Mouse (Mus musculus) ovary, postnatal 36 days (tissue): ENCODE data around the gene Osbp.
A peak's percentile ranks its signal among the peaks of the same experiment; 100 is the strongest.
"Not testable (repeated sequence)": the region's sequence is repeated elsewhere in the genome, so short reads cannot be mapped to it uniquely, and the experiment has no call there.

Experiments
- DNase-seq: peaks from one replicate; pipeline ENCODE4 v3.0.0; 2022; ENCODE audit warnings: low spot score, mixed read lengths

The Osbp gene

DNA sequence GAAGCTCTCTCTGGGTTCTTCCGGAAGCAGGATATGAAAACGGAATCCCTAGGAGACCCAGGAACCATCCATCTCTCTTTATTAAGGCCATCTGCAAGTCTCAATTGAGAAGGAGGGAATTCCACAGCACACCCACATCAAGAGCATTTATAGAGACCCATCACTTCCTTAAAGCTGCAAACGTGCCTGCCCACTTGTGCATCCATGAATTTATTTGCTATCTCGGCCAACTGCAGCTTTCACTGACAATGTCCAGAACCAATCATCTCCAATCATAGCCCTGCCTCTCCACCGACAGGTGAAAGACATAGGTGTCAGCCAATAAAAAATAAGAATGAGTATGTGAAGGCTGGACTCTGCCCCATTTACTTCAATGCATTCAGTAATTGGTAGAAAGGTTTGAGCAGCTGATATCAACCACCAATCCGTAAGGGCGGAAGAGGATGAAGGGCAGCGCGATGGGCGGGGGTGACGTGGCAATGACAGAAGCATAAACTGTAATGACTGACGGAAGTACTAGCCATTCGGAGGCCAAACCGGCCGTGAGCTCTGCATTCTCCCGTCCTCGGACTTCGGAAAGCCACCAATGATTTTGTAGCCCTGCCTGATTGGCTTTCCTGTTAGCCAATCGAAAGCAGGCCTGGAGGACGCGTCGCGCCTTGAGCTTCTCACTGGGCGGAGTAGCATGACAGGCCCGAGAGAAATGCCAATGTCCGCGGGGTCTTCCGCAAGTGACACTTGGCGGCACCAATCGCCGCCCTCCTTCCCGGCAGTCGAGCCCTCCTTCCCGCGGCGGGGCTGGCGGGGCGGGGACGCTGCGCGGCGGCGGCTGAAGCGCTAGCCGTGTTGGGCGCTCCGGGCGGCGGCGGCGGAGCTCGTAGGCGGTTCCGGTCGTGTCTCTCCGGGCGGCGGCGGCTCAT, at the start of gene Osbp:
TSS of gene Osbp (plus strand) at position 919 of the 920 bp plus-strand sequence.
- peak; percentile 98 for DNase-seq

DNA sequence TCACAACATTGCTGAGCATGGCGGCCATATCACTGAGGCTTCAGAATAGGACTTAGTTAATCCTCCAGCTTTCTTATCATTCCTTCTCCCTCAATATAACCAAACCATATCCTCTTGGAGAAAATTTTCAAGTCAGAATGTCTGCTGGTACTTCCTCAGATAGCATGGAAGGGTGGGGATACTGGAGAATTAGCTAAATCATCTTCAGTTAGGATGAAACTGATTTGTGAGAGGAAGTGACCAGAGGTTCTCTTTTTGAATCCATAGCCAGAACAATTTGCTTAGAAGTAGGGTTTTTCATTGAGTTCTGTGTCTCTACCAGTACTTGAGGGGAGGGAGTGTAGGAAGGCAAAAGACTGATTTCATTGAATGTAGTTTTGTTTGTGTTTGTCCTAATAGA, 43.7 kb upstream of the Osbp start:
- DNase-seq = no peak

DNA sequence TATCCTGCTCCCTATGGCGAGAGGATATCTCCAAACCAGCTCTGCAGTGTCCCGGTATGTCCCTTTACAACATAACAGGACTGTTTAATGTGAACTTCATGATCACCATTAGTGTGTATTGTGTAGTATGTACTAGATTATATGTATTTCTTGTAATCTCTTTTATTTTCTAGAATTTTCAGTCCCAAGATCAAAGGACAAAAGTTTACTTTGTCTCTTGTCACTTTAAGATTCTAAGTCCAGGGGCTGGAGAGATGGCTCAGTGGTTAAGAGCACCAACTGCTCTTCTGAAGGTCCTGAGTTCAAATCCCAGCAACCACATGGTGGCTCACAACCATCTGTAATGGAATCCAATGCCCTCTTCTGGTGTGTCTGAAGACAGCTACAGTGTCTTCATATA, 43.2 kb upstream of the Osbp start:
- DNase-seq = not testable (repeated sequence)

- no peak for DNase-seq
Observed at GRCm38 (mm10) chr19:11926380-11926779, 39.4 kb upstream of the Osbp start.

DNA sequence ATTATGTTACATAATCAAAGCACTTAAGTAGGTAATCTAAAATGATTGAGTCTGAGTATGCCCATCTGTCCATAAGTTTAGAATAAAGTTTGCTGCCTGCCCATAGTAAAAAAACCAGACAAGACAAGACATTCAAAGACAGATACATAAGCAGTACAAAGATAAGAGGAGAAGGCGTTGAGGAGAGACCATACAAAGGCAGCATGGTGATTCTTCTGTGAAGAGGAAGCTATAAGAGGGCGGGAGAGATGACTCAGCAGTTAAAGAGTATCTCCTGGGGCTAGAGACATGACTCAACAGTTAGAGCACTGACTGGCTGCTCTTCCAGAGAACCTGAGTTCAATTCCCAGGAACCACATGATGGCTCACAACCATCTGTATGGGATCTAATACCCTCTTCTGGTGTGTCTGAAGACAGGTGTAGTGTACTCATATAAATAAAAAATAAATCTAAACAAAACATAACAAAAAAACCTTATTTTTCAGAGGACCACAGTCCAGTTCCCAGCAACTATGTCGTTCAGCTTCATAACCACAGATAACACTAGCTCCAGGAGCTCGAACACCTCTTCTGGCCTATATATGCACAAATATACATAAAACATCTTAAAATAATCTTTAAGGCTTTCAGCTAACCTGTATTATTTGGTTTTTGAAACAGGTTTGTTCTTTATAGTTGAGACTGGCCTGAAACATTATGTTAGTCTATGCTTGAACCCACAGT, 37.6 kb upstream of the Osbp start:
- no peak for DNase-seq

- not testable (repeated sequence) for DNase-seq
Observed at GRCm38 (mm10) chr19:11946460-11946859, 19.3 kb upstream of the Osbp start.

- DNase-seq = no peak
Observed at GRCm38 (mm10) chr19:11949878-11950277, 15.9 kb upstream of the Osbp start.

DNA sequence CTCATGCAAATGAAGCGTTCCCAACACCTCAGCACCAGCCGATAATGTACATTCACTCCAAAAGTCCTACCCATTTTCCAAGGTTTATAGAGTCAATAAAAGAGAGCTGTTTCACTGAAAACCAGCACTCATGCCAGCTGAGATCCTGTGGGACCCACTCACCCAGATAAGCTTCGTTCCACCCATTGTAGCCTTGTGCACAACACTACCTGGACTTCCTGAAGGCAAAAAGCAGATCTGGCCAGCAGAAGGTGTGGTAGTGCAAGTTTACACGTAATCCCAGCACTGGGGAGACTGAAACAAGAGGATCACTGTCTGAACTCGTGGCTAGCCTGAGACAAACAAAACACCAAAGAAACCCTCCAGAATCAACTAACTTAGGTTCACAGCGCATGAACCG, 15.0 kb upstream of the Osbp start:
- DNase-seq = no peak

DNA sequence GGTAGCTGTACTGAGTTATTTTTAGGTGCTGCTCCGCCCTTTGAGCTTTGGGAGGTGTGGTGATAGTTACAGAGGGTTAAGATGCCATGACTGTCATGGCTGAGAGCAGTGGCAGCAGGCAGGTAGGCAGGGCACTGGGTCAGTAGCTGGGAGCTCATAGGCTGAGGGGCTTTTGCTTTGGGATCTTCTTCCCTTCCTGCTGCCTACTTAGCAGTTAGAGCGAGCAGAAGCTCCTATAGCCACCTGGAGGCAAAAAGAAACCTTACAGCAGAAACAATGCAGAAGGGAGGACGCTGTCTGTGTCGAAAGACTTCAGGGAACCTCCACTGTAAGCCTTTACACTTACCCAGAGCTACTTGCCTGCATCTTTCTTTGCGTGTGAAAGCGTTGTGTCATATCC, 11.5 kb upstream of the Osbp start:
- no peak for DNase-seq

DNA sequence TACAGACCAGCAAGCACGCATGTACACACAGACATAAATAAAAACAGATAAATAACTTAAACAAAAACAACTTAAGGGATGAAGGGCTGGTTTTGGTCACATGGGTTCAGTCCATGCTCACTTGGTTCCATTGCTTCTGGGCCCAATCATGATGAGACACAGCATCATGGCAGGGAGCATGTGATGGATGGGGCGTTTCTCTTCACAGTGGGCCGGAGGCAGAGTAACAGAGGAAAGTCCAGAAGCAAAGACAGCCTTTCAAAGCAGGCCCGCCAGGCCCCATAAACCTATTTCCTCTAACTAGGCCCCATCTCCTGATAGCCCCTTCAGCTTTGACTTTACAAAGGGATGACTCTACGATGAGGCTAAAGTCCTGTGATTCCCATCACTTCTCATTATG, 9.1 kb upstream of the Osbp start:
- DNase-seq = no peak

GRCm38 (mm10) chr19:11957396-11957795, 8.3 kb upstream of the Osbp start:
- no peak for DNase-seq

DNA sequence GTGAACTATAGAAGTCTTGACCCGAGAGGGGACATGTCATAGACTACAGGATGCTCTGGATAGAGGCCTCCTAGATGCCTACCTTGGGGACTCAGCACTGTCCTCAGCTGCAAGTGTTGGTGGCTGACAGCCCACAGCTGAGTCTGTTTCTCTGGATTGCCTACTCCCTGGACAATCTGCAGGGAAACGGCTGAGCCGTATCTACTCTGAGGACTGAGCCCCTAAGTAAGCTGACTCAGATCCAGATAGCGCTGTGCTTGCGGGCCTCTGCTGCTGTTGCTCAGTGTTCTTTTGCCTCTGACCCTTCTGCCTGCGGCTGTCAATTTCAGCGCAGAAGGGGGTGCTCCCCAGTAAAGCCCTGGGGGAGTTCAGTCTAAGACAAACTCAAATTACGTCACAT, 7.9 kb upstream of the Osbp start:
- no peak for DNase-seq

- no peak for DNase-seq
Observed at GRCm38 (mm10) chr19:11964266-11964665, 1.5 kb upstream of the Osbp start.

- peak; percentile 34 for DNase-seq
Observed at GRCm38 (mm10) chr19:11966201-11966636, 478 bp downstream of the Osbp start.

DNA sequence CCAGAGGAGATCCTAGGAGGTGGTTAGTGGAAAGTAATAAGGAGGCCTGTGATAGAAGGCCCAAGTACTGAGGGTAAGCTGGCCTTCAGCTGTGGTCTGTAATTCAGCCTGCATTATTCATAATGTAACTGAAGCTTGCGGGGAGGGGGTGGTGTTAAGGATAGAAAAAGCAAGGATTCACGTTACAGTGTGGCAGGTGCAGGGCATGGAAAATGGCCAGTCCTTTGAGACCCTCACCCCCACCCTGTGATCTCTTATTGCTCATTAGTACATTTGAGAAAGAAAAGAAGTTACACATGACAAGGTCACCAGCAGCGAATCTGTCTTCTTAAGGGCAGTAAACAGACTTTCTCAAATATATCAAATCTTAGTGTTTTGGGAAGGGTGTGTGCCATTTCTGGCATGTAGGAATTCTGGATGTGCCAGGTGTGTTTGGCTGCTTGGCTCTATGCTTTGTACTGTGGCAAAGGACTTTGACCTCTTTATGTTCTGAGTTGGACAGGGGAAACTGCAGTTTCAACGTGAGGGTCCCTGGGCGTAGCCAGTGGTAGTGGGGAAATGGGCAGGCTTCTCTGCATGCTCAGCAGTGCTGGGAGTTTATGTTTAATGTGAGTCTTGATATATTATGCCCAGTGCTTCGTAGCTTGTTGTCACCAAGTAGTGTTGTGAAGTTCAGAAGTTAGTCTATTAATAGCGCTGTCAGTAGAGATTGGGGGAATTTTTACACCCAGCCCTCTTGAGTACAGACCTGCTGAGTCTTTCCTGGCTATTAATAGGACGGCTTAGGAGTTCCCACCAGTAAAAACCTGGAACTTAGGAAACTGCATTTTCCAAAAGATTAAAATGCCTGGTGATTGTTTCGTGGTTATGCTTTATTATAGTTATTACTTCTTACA, 3.7 kb downstream of the Osbp start:
- DNase-seq = no peak

DNA sequence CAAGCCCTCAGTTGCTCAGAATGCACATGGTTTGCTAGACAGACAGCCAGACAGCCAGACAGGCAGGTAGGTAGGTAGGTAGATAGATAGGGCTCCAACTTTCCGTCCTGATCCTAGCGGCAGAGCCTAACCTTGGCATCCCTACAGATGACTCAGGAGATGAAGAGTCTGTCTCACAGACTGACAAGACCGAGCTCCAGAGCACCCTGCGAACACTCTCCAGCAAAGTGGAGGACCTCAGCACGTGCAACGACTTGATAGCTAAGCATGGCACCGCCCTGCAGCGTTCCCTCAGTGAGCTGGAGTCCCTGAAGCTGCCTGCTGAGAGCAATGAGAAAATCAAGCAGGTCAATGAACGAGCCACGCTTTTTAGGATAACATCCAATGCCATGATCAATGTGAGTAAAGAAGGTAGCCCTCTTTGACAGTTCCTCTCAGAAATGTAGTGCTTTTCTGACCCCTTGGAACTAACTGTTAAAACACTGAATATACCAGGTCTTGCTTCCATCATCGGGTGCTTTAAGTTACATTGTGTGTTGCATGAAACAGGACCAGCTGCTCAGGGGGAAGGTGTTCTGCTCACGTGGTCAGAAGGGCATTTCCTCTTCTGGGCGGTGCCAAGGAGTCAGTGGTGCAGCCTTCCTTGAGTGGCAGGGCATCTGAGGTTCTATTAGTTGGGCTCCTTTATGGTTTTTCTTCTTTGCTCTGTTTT, 7.9 kb downstream of the Osbp start:
- DNase-seq = no peak

DNA sequence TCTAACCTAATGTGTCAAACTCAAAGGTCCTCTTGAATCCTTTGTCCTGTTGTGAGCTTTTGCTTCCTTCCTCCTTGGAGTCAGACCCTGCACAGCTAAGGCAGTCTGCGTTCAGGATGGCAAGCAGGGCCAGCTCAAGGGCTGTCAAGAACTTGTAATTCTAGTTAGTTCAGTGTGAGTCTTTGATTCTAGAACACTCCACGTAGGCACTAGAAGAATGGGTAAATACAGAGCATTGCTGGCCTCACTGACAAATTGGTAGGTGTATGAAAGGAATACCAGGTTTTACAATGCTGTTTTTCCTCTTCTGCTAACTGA, 8.4 kb downstream of the Osbp start:
- DNase-seq = no peak

- no peak for DNase-seq
Observed at GRCm38 (mm10) chr19:11975683-11976082, 9.9 kb downstream of the Osbp start.

- no peak for DNase-seq
Observed at GRCm38 (mm10) chr19:11977363-11977762, 11.6 kb downstream of the Osbp start.

DNA sequence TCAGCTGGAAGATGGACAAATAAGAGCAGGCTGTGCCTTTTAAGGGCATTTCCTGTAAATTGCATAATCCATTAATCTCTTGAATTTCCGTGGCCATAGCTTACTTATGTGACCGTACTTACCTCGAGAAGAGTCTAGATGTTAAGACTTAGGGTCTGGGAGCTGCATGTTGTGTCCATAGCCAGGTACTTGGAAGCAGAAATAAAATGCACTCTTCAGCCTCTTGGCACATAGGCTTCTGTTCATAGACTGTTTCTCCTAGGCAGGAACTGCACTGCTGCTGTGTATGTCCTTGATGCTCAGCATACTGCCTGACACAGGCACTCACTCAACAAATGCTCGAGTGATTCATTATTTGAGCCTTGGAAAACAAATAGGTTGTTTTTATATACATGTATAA, 14.7 kb downstream of the Osbp start:
- no peak for DNase-seq

DNA sequence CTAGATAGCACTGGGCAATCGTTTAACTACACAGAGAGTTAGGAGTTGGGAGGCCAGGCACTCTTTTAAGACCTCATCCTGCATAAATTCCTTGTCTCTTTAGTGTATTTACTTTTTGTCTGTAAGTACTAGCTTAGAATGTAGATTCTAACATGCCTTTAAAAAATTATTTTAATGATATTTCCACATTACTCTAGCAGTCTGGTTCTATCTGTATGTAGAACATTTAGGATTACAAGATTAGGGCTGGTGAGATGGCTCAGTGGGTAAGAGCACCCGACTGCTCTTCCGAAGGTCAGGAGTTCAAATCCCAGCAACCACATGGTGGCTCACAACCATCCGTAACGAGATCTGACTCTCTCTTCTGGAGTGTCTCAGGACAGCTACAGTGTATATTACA, 18.9 kb downstream of the Osbp start:
- not testable (repeated sequence) for DNase-seq

DNA sequence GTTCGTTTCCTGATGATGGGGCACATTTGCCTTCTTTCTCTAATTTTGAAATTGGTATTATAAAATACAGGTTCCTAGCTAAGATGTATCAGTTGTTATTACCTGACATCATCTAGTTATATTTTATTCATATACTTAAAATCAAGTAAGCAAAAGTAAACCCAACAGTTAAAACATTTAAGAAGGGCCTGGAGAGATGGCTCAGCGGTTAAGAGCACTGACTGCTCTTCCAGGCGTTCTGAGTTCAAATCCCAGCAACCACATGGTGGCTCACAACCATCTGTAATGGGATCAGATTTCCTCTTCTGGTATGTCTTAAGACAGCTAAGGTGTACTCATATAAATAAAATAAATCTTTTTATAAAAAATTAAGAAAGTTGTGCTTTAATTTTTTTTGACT, 22.1 kb downstream of the Osbp start:
- no peak for DNase-seq
